Mouse (Mus musculus) lung, postnatal 0 days (tissue): Measurements from ENCODE around the gene Apc2.

ENCODE experiments used
- CTCF ChIP-seq: IDR thresholded peaks from 2 replicates; pipeline ENCODE4 v1.5.1; 2016; ENCODE audit warnings: antibody characterized with exemption, mild to moderate bottlenecking
- EP300 ChIP-seq: IDR thresholded peaks from 2 replicates; pipeline ENCODE4 v1.6.1; 2016; ENCODE audit warnings: antibody characterized with exemption, mild to moderate bottlenecking, control low read depth

DNA sequence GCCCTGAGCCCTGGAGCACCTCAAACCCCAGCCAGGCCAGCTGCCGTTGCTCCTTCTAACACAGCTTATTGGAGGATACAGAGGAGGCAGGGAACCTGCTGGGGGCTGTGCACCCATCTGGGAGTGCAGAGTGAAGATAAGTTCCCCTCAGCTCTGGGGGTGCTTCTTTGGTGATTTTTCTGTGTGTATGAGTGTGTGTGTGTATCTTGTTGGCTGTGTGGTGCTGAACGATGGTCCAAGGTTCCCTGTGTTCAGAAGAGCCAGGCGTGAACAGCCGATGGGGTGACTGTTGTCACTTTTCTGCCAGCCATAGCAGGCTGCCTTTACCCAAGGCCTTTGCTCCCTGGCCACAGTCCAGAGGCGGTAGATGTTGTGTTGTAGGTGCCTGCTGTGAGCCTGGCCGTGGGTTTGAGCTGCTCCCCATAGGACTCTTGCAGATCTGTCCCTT lies 25.0 kb upstream of the Apc2 start:
- TF ChIP-seq CTCF (no peak), EP300 (no peak)
